Mouse (Mus musculus): ENCODE results near the gene Tmem92.

The Tmem92 gene

GRCm38 (mm10) chr11:94730261-94730660 lies 52.2 kb downstream of the Tmem92 start:
- DNase-seq (ENCODE audit: inconsistent age in 2 of 2, low spot score in 1 of 2), result peak; percentile 60 to 90

DNA sequence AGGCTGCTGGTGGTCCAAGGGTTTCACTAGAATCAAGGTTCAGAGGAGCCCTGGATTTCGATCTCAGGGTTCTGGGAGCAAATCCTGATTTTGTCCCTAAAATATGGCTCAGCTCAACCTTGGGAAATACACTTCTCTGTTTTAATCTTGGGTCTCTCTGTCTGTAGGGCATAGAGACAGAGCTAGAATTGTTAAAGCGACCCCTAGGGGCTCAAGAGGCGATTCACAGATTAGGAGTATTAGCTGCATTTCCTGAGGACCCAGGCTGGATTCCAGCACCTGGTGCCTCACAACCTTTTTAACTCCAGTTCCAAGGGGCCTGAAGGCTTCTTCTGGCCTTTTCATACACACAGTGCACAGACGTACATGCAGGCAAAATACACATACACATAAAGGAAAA lies 52.9 kb downstream of the Tmem92 start:
- DNase-seq (ENCODE audit: inconsistent age in 2 of 2, low spot score in 1 of 2), result no peak

- DNase-seq (ENCODE audit: inconsistent age in 2 of 2, low spot score in 1 of 2), result no peak
Measured at GRCm38 (mm10) chr11:94728545-94728944, 54.0 kb downstream of the Tmem92 start.

GRCm38 (mm10) chr11:94727306-94727705 lies 55.2 kb downstream of the Tmem92 start:
- DNase-seq (ENCODE audit: inconsistent age in 2 of 2, low spot score in 1 of 2), result no peak
